Mouse (Mus musculus): ENCODE results near the gene Iqschfp. TPM values are rescaled to one million over a fixed set of nuclear protein-coding genes. Genes with fewer than 3 reads are reported as not detected.

The Iqschfp gene
- total RNA-seq, 2 experiments from 2014 or later, result not detected

- intact Hi-C loops (cut with DNase I), result no loop called here
- DNase-seq, result no peak
Measured at GRCm38 (mm10) chr3:68484561-68484960, 592.5 kb downstream of the Iqschfp start.

- intact Hi-C loops (cut with DNase I), result no loop called here
- no peak for DNase-seq
Measured at GRCm38 (mm10) chr3:68487621-68488020, 595.6 kb downstream of the Iqschfp start.

GRCm38 (mm10) chr3:68488316-68488715, 596.3 kb downstream of the Iqschfp start:
- intact Hi-C loops (cut with DNase I), result no loop called here
- DNase-seq, result no peak

GRCm38 (mm10) chr3:68491516-68491915, 599.5 kb downstream of the Iqschfp start:
- DNase-seq, result no peak
- intact Hi-C loops (cut with DNase I), result loop anchor here (10.0 kb wide), 1 partner anchor 513 kb away; the partner anchor contains the start of genes Ift80 and Smc4

- intact Hi-C loops (cut with DNase I), result loop anchor here (10.0 kb wide), 1 partner anchor 513 kb away; the partner anchor contains the start of genes Ift80 and Smc4
- DNase-seq, result no peak
Measured at GRCm38 (mm10) chr3:68492066-68492465, 600.0 kb downstream of the Iqschfp start.

- DNase-seq, result peak; percentile 25 to 46
Measured at GRCm38 (mm10) chr3:68492513-68492912, 600.5 kb downstream of the Iqschfp start.

GRCm38 (mm10) chr3:68493170-68493585, 601.1 kb downstream of the Iqschfp start:
- DNase-seq, result no peak
- intact Hi-C loops (cut with DNase I), result loop anchor here (10.0 kb wide), 1 partner anchor 512 kb away; the partner anchor contains the start of genes Ift80 and Smc4

More at GRCm38 (mm10) chr3:68492513-68492912, 600.5 kb downstream of the Iqschfp start:
- intact Hi-C loops (cut with DNase I), result loop anchor here (10.0 kb wide), 1 partner anchor 512 kb away; the partner anchor contains the start of genes Ift80 and Smc4

GRCm38 (mm10) chr3:68493586-68494295, 601.7 kb downstream of the Iqschfp start:
- DNase-seq, result peak; percentile 79 to 88
- intact Hi-C loops (cut with DNase I), result loop anchor here (2.0 to 10.0 kb wide), 4 partner anchors 15 to 511 kb away; partner anchors contain the start of genes Ift80 and Smc4

- DNase-seq, result peak; percentile 52 to 69
- intact Hi-C loops (cut with DNase I), result loop anchor here (2.0 to 10.0 kb wide), 4 partner anchors 14 to 510 kb away; partner anchors contain the start of genes Ift80 and Smc4
Measured at GRCm38 (mm10) chr3:68494296-68495095, 602.5 kb downstream of the Iqschfp start.

- intact Hi-C loops (cut with DNase I), result loop anchor here (2.0 to 10.0 kb wide), 4 partner anchors 14 to 510 kb away; partner anchors contain the start of genes Ift80 and Smc4
- DNase-seq, result peak in 1 of 2 experiments; percentile 53
Measured at GRCm38 (mm10) chr3:68495096-68495735, 603.2 kb downstream of the Iqschfp start.

GRCm38 (mm10) chr3:68495736-68496242, 603.8 kb downstream of the Iqschfp start:
- intact Hi-C loops (cut with DNase I), result loop anchor here (2.0 to 10.0 kb wide), 4 partner anchors 13 to 509 kb away; partner anchors contain the start of genes Ift80 and Smc4
- DNase-seq, result no peak

- intact Hi-C loops (cut with DNase I), result loop anchor here (10.0 kb wide), 1 partner anchor 508 kb away; the partner anchor contains the start of genes Ift80 and Smc4
- DNase-seq, result no peak
Measured at GRCm38 (mm10) chr3:68496513-68496912, 604.5 kb downstream of the Iqschfp start.

- no peak for DNase-seq
- intact Hi-C loops (cut with DNase I), result loop anchor here (10.0 kb wide), 1 partner anchor 505 kb away; the partner anchor contains the start of genes Ift80 and Smc4
Measured at GRCm38 (mm10) chr3:68499532-68500152, 607.6 kb downstream of the Iqschfp start.

- intact Hi-C loops (cut with DNase I), result no loop called here
- no peak for DNase-seq
Measured at GRCm38 (mm10) chr3:68504838-68505237, 612.8 kb downstream of the Iqschfp start.

GRCm38 (mm10) chr3:68506769-68507318, 614.8 kb downstream of the Iqschfp start:
- peak in 1 of 2 experiments; percentile 29 for DNase-seq
- intact Hi-C loops (cut with DNase I), result no loop called here

GRCm38 (mm10) chr3:68508629-68509028, 616.6 kb downstream of the Iqschfp start:
- peak; percentile 71 to 72 for DNase-seq
- intact Hi-C loops (cut with DNase I), result loop anchor here (2.0 kb wide), 1 partner anchor 14 kb away; no protein-coding TSS in a partner anchor

GRCm38 (mm10) chr3:68510872-68511271, 618.8 kb downstream of the Iqschfp start:
- no peak for DNase-seq
- intact Hi-C loops (cut with DNase I), result loop anchor here (2.0 kb wide), 1 partner anchor 32 kb away; no protein-coding TSS in a partner anchor

GRCm38 (mm10) chr3:68511744-68512143, 619.7 kb downstream of the Iqschfp start:
- no peak for DNase-seq
- intact Hi-C loops (cut with DNase I), result loop anchor here (2.0 kb wide), 1 partner anchor 31 kb away; no protein-coding TSS in a partner anchor

GRCm38 (mm10) chr3:68512327-68512726, 620.3 kb downstream of the Iqschfp start:
- intact Hi-C loops (cut with DNase I), result no loop called here
- no peak for DNase-seq
